Mouse (Mus musculus): Measurements from ENCODE around the gene Eddm3b. TPM values are rescaled to one million over a fixed set of nuclear protein-coding genes. Genes with fewer than 3 reads are reported as not detected.

Gene Eddm3b
- total RNA-seq, 2 experiments from 2014 or later = not detected

DNA sequence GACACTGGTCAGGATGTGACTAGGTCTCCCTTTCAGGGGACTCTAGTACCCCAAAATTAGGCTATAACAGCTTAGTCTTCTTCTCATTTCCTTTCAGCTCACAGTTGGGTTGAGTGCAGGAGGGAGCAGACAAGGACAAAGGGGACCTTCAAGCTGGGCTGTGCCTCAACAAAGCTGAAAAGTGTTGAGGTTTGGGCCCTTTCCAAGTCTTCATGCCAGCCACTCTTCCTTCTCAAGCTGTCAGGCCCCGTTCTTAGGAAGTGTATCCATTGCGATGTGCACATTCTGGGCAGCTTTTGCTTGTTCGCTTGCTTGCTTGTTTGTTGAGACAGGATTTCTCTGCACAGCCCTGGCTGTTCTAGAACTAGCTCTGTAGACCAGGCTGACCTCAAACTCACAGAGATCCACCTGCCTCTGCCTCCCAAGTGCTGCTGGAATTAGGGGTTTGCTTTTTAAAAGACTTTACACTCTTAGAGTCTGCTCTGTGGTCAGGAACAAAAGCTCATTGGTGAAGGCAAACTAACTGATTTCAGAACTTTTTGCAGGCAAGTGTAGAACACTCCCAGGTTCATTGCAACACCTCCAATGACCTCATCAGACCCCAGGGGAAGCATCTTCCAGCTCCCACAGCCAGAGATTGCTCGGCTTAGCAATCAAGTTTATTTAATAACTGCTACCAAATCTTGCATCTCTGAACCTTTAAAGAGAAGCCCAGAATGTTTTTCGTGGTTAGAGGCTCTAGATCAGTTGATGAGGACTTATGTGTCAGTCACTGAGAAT, 19.9 kb upstream of the Eddm3b start:
- no peak for DNase-seq

DNA sequence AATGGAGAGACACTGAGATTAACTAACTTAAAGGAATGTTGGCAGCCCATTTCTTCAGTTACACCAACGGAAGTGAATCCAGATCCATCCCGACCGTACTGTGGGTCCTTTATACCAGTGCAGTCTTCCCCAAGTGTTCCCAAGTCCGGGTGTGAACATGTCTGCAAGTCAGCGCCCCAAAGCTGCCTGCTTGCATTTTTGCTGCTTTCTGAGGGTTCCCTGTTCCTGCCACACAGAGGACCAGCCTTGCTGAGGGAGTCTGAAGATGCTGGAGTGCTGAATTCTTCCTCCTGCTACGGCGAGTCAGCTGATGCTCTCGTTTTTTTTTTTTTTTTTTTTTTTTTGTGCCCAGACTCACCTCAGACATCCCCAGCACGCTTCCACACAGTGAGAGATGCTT, 19.3 kb upstream of the Eddm3b start:
- DNase-seq = no peak

DNA sequence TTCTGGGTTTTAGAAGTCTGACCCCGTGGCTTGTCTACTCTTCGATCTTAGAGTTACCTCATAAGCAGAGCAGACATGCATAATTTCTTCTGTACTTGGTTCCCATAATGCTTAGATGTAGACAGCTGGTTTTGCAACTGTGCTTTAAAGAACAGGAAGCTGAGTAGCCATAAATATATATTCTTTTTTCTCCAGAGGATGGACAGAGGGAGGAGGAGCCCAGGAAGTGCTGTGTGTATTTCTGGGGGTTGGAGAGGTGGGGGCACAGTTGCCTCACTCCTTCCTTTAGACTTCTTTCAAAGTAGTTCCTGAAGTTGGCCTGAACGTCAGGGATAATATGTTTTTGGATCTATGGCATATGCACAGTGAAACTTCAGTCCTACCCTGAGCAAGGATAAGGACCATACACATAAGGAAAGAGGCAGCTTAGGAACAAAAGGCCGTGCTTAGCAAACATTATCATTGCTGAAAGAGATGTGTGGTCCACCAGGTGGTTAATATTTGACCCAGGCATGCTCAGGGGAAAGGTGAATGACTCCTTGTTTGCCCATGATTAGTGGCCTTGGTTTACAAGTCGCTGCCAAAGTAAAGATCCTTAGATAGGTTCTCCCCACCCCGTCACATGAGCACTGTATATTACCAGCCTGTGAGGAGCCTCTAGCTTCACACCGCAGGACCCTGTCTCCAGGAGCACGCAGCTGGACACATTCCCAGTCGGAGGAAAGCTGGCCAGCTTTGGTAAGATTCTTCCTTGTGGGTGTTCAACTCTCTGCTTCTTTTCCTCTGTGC, 18.3 kb upstream of the Eddm3b start:
- no peak for DNase-seq

DNA sequence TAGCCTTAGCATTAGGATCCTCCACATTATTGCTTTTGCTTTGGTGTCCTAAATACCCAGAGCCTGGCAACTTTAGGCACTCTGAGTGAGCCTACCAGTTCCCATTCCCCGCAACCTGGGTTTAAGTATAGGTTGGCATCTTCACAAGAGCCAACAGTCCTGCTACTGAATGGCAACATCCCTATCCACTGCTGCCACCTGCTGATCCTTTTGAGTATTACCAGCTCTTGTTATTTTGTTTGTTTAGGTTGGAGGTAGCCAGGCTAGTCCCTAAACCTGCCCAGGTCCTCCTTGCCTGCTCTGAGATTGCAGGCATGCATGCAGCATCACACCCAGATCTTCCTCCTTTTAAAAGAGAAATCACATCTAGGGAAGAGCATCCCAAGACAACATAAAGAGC, 15.9 kb upstream of the Eddm3b start:
- peak; percentile 53 for DNase-seq

DNA sequence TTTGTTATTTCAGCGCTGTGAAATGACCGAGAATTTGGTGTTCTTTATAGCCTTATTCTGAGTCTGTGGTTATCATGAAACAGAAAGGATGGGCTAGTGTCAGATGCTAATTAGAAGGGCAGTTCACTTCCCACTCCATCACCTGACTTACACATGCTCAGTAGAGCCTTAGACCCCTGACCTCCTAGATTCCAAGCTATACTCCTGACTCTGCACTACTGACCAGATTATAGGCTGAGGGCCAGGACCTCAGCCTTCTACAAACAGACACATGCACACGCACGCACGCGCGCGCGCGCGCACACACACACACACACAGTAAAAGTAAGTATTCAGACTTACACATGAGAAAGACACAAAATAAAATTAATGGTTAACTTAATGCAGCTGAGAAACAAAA, 15.3 kb upstream of the Eddm3b start:
- DNase-seq = no peak

DNA sequence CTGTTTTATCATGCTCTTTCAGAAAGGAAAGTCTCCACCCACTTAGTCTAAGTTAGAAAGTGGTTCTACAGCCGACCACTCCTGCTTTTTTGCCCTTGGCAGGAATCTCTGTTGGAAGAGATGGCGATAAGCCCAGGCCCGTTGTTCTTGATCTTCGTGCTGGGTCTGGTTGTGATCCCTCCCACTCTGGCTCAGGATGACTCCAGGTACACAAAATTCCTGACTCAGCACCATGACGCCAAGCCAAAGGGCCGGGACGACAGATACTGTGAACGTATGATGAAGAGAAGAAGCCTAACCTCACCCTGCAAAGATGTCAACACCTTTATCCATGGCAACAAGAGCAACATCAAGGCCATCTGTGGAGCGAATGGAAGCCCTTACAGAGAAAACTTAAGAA, 12.9 kb upstream of the Eddm3b start:
- no peak for DNase-seq

DNA sequence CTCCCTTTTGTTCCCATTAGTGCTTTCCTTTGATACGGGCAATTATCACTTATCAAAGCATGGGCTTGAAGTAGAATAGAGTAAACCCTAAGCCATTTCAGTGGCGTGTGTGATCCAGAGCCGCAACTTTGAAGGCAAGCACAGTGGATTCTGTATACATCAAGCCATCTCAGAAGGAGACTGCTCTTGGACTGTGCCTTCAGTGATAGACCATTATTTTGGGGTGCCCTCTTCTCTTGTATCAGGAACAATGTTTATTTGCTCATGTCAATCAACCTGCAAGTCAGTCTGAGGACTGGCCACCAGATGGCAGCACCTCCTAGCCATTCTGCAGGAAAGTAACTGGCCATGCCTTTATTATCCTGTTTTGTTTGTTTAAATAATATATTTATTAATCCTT, 11.0 kb upstream of the Eddm3b start:
- peak; percentile 76 for DNase-seq

DNA sequence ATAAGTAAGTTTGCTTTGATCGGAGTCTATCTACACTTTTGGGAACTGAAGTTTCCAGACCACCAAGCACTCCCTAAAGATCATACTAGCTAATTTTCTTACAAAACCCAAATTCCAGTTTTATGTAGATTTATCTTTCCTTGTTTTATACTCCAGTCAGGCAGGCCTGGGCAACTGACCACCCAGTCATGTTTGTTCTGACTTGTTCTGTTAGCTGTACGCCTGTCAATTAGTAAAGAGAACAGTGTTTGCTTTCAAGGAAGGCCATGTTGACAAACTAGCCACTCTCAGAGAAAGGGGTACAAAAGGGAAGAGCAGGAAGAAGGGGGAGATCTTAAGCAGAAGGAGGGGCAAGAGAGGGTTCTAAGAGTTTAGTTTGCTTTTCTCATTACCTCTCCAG, 9.9 kb upstream of the Eddm3b start:
- DNase-seq = no peak

DNA sequence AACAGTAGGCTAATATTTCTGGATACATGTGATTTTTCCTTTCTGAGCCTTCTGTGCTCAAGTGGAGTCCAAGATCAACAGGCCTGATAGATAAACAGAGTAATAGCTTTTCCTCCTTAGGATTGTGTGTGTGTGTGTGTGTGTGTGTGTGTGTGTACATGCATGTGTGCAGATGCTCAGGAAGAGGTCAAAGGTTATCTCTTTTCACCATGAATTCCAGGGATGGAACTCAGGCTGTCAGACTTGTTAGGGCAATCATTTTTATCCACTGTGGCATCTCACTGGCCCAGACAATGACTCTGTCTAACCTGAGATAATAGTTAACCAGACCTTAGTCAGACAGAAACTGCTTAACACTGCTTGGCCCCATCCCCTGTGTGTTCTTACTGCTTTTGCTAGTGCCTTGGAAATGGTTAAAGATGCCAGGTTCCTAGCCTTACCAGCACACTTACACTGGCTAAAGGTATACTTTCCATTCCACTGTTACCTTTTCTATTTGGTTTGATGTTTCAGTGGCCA, 7.7 kb upstream of the Eddm3b start:
- no peak for DNase-seq

DNA sequence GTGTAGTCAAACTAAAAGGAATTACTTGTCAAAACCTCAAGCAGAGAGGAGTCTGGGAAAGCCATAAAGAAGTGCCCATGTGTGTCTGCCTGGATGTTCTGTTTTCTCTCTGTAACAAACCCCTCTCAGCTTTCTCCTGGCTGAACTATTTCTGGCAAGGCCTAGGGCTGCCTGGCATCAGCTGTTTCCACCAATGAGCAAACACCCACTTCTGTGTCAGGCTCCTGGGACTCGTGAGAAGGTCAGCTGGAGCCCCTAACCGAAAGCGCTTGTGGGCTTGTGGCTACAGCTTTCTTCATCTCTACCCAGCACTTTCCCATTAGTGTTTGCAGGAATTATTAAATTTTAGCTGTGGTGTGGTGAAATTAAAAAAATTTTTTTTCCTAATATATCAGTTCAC, 2.3 kb upstream of the Eddm3b start:
- DNase-seq = no peak

DNA sequence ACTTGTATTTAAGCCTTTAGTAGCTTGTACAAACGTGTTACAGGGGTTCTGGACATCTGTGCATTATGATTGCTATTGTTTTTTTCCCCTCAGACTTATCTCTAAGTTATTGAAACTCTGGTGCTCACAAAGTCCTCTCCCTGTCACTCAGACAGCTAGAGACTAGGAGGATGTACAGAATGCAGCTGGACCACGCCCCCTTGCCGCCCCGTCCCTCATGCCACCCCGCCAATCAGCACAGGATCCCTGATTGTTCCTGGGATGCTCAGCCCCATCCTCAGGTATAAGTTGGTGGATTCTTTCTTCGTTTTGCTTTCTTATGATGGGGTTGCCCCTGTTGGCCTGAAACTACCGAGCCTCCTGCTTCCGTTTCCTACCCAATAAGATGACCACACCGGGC, 750 bp upstream of the Eddm3b start:
- no peak for DNase-seq

DNA sequence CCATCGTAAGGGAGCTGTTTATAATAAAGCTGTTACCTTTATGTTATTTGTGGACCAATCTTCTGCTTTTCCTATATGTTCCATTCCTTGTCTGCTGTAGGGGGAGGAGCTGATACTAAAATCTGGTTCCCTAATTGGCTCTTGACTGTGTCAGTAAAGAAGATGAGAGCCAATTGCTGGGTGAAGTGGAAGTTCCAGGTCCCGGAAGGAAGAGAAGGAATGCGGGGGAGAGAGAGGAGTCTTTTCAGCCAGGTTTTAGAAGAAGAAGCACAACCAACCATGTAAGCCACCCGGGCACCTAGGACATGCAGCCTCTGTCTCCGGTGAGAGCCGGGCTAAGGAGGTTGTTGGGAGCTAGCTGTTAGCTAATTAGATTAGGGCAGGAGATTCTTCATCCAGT, 11.5 kb downstream of the Eddm3b start:
- no peak for DNase-seq

DNA sequence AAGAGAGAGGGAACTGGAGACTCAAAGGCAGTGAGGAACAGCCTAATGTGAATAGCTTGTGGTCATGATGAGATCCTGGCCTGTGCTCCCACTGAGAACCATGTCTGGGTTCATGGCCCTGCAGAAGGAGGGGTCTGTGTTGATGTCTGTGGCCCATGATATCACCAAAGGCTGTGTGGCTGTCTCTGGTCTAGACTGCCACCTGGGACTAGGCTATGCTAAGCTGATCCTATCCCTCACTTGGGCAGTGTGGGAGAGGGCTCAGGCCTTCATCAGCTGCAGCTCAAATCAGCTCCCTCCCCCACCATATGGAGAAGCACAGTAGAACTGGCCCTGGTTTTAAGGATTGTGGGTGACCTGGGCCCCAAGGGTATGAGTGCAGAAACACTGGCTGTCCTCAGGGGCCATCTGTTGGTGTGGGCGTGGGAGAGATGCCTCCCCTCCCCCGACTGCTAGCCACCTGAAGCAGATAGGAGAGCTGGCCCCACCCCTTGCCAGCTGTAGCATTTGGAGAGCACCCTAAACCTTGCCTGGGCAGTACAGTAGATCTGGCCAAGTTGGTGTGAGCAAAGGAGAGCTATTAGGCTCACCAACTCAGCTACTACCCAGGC, 13.5 kb downstream of the Eddm3b start:
- no peak for DNase-seq

DNA sequence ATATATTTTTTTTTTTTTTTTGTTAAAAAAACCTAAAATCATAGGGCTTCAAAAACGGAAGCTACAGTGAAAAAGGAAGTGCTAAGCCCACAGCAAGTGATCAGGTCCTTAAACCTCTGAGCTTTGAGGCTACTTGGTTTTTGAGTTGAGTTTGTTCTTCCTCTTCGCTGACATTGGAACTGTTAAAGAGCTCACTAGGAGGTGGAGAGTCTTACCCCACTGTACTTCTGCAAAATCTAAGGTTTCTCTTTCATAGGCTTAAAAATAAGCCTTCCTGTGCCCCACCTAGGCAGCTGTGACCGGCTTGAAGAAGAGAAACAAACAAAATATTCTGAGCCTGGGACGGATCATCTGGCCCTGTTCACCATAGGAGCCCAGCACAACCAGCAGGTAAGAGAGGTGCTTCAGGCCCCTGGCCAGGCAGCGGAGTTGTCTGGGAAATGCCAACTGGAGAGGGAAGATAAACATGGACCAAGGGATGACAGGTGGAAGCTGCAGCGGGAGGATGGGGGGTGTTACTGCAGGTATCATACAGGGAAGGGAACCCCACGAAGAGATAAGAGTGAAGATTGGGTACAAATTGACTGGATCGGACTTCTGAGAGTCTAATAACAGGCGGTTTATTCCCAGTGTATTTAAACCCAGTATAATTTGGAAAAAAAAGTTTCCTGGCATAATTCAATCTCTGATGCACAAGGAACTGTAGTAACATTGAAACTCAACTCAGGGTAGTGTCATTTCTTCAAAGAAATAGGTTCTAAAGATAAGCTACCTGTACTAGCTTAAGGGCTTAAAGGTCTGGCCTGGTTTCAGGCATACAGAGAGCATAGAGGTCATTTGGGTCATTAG, 14.8 kb downstream of the Eddm3b start:
- no peak for DNase-seq

DNA sequence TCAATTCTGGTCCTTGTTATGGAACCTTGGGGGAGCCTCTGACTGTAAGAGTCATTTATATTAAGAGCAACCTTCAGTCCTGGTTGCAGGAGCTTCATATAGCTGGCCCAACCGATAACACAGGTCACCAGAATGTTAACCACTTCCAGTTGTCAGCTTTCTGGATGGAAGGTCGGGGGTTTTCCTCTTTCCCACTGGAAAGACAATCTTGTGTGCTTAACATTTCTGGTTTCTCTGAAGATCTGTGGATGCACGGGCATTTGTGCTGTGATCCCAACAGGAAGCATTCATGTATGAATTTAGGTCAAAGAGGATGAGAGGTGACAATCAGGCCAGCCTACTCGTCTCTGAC, 15.4 kb downstream of the Eddm3b start:
- DNase-seq = no peak

DNA sequence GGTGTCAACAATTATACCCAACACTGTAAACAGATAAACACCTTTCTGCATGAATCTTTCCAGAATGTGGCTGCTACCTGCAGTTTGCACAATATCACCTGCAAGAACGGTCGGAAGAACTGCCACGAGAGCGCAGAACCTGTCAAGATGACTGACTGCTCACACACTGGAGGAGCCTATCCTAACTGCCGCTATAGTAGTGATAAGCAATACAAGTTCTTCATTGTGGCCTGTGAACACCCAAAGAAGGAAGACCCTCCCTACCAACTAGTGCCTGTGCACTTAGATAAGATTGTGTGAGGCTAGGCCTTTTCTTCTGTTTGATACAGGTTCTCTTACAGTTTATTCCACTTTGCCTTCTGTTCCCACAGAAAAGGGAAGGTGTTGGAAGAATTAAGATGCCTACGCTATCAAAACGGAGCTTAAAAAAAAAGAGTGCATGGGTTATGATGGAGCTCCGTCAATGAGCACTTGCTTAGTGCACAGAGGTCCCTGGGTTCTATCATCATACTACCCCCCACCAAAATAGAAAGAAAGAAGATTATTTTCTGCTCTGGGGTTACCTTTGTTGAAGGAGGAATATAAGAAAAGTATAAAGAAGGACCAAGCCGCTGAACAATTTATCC, 16.2 kb downstream of the Eddm3b start:
- no peak for DNase-seq

DNA sequence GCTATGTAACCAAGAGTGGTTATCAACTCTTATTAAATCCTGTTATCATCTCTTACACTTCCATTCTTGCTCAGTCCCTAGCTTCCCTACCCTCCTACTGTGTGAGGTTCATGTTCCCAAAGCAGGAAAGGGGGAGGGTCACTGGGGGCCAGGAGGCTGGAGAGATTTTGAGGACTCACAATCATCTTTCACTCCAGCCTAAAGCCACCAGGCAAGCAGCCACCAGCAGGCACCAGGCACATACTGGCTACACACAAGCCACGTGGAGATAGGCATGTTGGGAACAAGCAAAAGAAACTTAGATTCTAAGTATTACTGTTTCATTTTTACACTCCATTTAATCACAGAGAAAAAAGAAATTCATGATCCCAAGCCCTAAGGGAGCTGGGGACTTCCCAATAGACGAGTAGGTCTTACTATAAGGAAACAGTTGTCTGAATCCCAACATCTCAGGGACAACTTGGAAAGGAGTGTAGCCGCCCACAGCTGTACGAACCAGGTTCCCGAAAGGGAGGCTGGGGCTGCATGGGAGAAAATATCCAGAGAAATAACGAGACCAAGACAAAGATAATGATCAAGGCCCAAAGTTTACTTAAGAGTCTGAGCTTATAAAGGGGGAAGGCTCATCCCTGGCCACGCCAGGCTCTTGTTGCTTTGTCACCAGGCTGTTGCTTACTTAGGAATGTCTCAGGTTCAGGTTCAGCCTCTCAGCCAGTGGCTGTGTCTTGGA, 17.0 kb downstream of the Eddm3b start:
- DNase-seq = no peak

DNA sequence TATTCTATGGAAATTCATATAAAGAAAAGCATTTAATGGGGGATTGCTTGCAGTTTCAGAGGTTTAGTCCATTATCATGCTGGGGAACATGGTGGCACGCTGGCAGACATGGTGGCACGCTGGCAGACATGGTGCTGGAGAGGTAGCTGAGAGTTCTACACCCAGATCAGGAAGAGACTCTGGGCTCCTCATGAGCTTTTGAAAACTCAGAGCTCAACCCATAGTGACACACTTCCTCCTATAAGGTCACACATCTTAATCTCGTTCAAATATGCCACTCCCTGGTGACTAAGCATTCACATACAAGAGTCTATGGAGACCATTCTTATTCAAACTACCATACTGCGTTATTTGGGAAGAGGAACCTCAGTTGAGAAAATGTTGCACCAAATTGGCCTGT, 18.1 kb downstream of the Eddm3b start:
- DNase-seq = no peak

DNA sequence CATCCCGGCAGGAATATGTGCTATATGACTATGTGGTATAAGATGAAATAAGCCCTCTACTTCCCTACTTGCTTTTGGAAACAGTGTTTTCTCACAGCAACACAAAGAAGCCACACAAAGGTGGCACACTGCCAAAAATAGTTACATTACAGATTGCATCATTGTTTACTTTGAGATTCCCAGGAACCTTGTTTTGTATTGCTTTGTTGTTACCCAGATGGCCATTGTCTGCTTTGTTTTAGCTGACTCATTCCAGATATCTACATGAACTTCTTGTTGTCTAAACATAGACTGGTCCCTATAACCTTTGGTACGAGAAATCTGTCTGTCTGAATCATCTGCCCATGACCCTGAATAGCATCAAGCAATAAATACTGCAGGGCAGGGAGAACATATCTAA, 26.1 kb downstream of the Eddm3b start:
- no peak for DNase-seq

DNA sequence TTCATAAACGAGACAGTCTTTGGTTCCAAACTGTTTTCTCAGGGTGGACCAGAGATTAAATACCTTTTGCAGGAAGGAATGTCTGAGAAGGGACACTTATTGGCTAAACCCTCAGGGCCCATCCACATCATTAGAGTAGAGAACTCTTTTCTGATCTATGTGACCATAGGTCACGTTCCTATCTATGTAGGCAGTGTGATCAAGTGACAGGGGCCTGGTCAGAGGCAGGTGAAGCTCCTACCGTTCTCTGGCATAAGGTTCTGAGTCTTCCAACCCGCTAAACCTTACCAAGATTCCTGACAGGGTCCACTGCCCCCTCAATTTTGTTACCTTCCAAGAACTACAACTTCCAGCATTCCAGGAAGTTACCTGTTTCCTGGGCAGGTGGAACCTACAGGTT, 27.9 kb downstream of the Eddm3b start:
- DNase-seq = no peak

DNA sequence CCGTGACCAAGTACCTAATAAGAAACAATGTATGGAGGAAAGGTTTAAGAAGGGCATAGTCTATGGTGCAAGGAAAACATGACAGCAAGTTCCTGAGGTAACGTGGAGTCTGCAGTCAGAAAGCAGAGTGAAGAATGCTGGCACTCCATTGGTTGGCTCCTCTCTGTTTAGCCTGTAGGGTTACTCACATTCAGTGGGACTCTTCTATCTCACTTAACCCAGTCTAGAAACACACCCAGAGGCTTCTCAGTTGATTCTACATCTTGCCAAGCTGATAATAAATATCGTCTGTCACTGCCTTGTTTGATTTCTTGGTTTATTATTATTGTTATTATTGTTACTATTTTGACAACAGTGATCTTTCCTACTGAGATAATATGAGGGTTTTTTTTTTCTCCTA, 28.3 kb downstream of the Eddm3b start:
- DNase-seq = no peak
